Mouse (Mus musculus): ENCODE data around the gene Exoc3l.

DNA sequence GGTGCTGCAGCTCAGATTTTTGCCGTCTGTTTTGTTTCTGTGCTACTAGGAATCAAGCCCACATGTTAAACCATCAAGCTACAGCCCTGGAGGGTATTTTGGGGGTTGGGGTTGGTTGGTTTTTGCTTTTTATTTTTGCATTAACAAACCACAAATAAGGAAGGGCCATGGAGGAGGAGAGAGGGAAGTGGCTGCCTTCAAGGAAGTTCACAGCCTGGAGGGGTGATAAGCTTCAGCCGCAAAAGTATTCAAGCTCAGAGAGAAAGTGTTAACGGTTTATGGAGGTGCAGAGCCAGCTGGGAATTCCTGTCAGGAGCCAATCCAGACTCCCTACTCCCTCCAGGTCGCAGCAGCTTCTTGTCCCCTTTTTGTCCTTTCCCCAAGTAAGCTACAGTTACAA lies 43.1 kb upstream of the Exoc3l start:
- TF ChIP-seq POLR2A (IDR thresholded peaks at IDR 0.05; ENCODE audit: low read depth, low read length) = no peak
- TF ChIP-seq CTCF (IDR thresholded peaks at IDR 0.05; ENCODE audit: borderline replicate concordance, insufficient read depth, low read length) = no peak
